Mouse (Mus musculus) frontal cortex, postnatal 25 days (tissue): ENCODE data around the gene Gm16440.
A peak's percentile ranks its signal among the peaks of the same experiment; 100 is the strongest.
"Not testable (repeated sequence)": the region's sequence is repeated elsewhere in the genome, so short reads cannot be mapped to it uniquely, and the experiment has no call there.

Source experiments
- DNase-seq, 2 experiments: peaks; one replicate each; pipeline ENCODE4 v3.0.0; 2022; ENCODE audit warnings: low spot score in 2 of 2

Gm16440 gene

DNA sequence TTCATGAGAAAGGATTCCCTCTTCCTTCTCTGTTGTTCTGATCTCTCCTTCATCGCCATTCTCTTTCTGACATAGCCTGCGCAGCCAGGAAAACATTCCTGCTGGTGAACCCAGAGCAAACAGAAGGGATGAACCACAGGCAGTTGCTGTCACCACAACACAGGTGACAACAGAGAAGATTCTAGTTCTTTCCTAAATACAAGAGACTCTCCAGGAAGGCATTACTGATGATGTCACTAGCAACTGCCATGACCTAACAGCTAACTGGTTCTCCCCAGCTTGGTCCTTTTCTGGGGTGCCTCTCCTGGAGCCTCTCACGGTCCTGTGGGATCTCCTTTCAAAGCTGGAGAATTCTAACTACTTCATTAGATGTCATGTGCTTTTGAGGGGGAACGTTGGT, at the start of gene Gm16440:
TSS of gene Gm16440 (minus strand) at position 101 of the 400 bp plus-strand sequence.
- DNase-seq: not testable (repeated sequence)

DNA sequence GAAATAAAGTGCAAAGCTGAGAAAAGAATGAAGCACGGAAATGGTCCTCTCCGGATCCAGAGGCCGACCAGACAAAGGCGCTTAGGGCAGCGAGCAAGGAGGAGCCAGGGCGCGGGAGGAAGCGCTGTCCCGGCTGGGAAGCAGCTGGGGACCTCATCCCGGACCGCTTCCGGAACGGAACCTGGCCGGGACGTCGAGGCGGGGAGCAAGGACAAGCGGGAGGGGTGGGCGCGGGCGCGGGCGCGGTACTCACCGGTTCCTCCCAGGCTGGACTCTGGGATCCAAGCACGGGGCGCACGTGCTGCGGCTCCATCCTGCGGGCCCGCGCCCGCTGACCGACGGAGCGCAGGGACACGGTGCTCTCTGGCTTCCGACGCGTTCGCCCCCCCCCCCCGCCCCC, 36.6 kb upstream of the Gm16440 start:
- DNase-seq: peak in 1 of 2 experiments; percentile 4

- DNase-seq: not testable (repeated sequence)
These were observed 36.2 kb upstream of the Gm16440 start for GRCm38 (mm10) chr14:6426353-6426752.

- not testable (repeated sequence) for DNase-seq
These were observed 22.3 kb upstream of the Gm16440 start, which contains the start of gene Gm3591 for GRCm38 (mm10) chr14:6412382-6412781. Gene Gm3591, minus strand, starts transcription at chr14:6412482.

- DNase-seq: not testable (repeated sequence)
These were observed 46.5 kb downstream of the Gm16440 start, which contains the start of gene Gm3618 for GRCm38 (mm10) chr14:6343578-6343977. Gene Gm3618, minus strand, starts transcription at chr14:6343678.
